Mouse (Mus musculus) ES-Bruce4 (cell line): ENCODE results near the gene Rab12. TPM values are rescaled to one million over a fixed set of nuclear protein-coding genes. Genes with fewer than 3 reads are reported as not detected.

Source experiments
- H3K27ac ChIP-seq: 2 replicates; pipeline ENCODE4 v1.5.1; 2012; ENCODE audit warnings: low read length, inconsistent platforms; ENCODE audit not compliant: insufficient read depth
- H3K27me3 ChIP-seq: 2 replicates; pipeline ENCODE4 v1.6.1; 2012; ENCODE audit warnings: mild to moderate bottlenecking, low read length, inconsistent platforms; ENCODE audit not compliant: control insufficient read depth, poor library complexity, insufficient read depth, severe bottlenecking
- H3K36me3 ChIP-seq: 2 replicates; pipeline ENCODE4 v1.6.1; 2012; ENCODE audit warnings: inconsistent platforms, mild to moderate bottlenecking, low read length, moderate library complexity; ENCODE audit not compliant: control insufficient read depth, poor library complexity, insufficient read depth, severe bottlenecking
- H3K4me1 ChIP-seq: one replicate; pipeline ENCODE4 v1.8.1; 2011; ENCODE audit warnings: low read length; ENCODE audit not compliant: control insufficient read depth, insufficient read depth
- H3K4me3 ChIP-seq: 2 replicates; pipeline ENCODE4 v1.5.1; 2011; ENCODE audit warnings: low read depth, mild to moderate bottlenecking, low read length
- H3K9ac ChIP-seq: 2 replicates; pipeline ENCODE4 v1.6.1; 2012; ENCODE audit warnings: low read depth, mild to moderate bottlenecking, inconsistent platforms; ENCODE audit not compliant: poor library complexity, severe bottlenecking
- H3K9me3 ChIP-seq: replicated peaks from 2 replicates; pipeline ENCODE4 v1.6.1; 2012; ENCODE audit warnings: mild to moderate bottlenecking, low read length, inconsistent platforms; ENCODE audit not compliant: control insufficient read depth, poor library complexity, insufficient read depth, severe bottlenecking
- CTCF ChIP-seq: IDR thresholded peaks from one replicate; pipeline ENCODE4 v1.8.1; 2011; ENCODE audit warnings: low read depth, low read length
- EP300 ChIP-seq: IDR thresholded peaks from 2 replicates; pipeline ENCODE4 v1.6.1; 2011; ENCODE audit warnings: low read depth, low read length; ENCODE audit not compliant: insufficient read depth
- POLR2A ChIP-seq: IDR thresholded peaks from one replicate; pipeline ENCODE4 v1.8.1; 2011; ENCODE audit warnings: low read length; ENCODE audit not compliant: insufficient read depth
- polyA plus RNA-seq: library from polyadenylated mRNA; stranded (reverse); fragments of >200 nt; gene quantifications from 2 replicates; pipeline ENCODE4 v1.2.4, GENCODE M21; 2011; ENCODE audit warnings: low read depth; ENCODE audit not compliant: missing spikeins, insufficient read depth, insufficient read length

Rab12 gene
- polyA plus RNA-seq: 100 and 105 TPM in 2 replicates

GRCm38 (mm10) chr17:66519554-66520553, at the start of gene Rab12:
TSS of gene Rab12 (minus strand) at chr17:66519729.
- Histone ChIP-seq H3K9ac (peak within 1 kb of the TSS; percentile 85), H3K27me3 (no peaks in the 10 kb centered on the region), H3K4me1 (peaks cover 2% of the 10 kb centered on the region), H3K27ac (no peak within 1 kb of the TSS), H3K4me3 (peak within 1 kb of the TSS; percentile 92), H3K36me3 (0 out of 2 replicates have a peak, but pooled peaks cover 2% of the 10 kb centered on the region), H3K9me3 (no peaks in the 10 kb centered on the region)
- TF ChIP-seq EP300: 0 out of 2 replicates have a peak, but pooled peaks have one; percentile 35
- peak; percentile 84 for TF ChIP-seq CTCF
- no peak for TF ChIP-seq POLR2A

- no peak for TF ChIP-seq POLR2A
- TF ChIP-seq EP300: no peak
- no peak for TF ChIP-seq CTCF
- Histone ChIP-seq H3K27ac (no peak overlapping the region), H3K36me3 (no peaks in the 10 kb centered on the region), H3K27me3 (no peaks in the 10 kb centered on the region), H3K4me1 (no peaks in the 10 kb centered on the region), H3K9me3 (no peaks in the 10 kb centered on the region), H3K4me3 (no peak overlapping the region), H3K9ac (no peak overlapping the region)
These were observed 44.7 kb upstream of the Rab12 start for GRCm38 (mm10) chr17:66564213-66564612.

- Histone ChIP-seq H3K9me3 (no peaks in the 10 kb centered on the region), H3K36me3 (no peaks in the 10 kb centered on the region), H3K27ac (no peak overlapping the region), H3K4me1 (no peaks in the 10 kb centered on the region), H3K4me3 (no peak overlapping the region), H3K27me3 (no peaks in the 10 kb centered on the region), H3K9ac (no peak overlapping the region)
- TF ChIP-seq POLR2A (no peak), CTCF (no peak), EP300 (no peak)
These were observed 44.0 kb upstream of the Rab12 start for GRCm38 (mm10) chr17:66563551-66563950.

- Histone ChIP-seq H3K9me3 (no peaks in the 10 kb centered on the region), H3K36me3 (no peaks in the 10 kb centered on the region), H3K4me1 (no peaks in the 10 kb centered on the region), H3K27me3 (no peaks in the 10 kb centered on the region), H3K4me3 (no peak overlapping the region), H3K27ac (no peak overlapping the region), H3K9ac (no peak overlapping the region)
- no peak for TF ChIP-seq EP300
- TF ChIP-seq POLR2A: no peak
- TF ChIP-seq CTCF: no peak
These were observed 41.9 kb upstream of the Rab12 start for GRCm38 (mm10) chr17:66561380-66561779.

- Histone ChIP-seq H3K4me3 (no peak overlapping the region), H3K27ac (no peak overlapping the region), H3K27me3 (no peaks in the 10 kb centered on the region; the same call in 1 of the 2 replicates), H3K9ac (no peak overlapping the region), H3K36me3 (no peaks in the 10 kb centered on the region), H3K9me3 (no peaks in the 10 kb centered on the region), H3K4me1 (no peaks in the 10 kb centered on the region)
- TF ChIP-seq EP300 (no peak), CTCF (peak; percentile 56)
These were observed 39.1 kb upstream of the Rab12 start for GRCm38 (mm10) chr17:66558404-66559317.
